Mouse (Mus musculus): ENCODE results near the gene Panx3. TPM values are rescaled to one million over a fixed set of nuclear protein-coding genes. Genes with fewer than 3 reads are reported as not detected.

The Panx3 gene
- polyA plus RNA-seq (2012; ENCODE audit: low replicate concordance) = not detected in 2 replicates

DNA sequence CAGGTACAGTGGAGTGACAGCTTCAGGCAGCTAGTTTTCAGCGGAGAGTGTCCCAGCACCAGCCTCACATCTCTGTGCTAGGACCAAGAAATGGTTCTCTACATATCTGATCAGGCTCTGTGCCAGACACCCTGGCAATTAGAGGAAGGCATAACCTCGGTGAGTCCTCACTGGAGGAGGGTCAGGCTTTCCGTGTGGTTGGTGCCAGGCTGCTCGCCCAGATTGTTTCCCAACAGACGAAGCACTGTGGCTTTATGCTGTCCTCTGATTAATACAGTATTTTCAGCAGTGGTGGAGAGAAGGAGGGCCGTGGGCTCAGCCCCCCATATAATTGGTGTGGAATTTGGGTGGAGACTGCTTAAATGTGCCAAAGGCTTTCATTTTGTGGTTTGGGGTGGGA is at the start of gene Panx3:
Gene Panx3 (minus strand): TSS at position 121 of the 400 bp plus-strand sequence.

DNA sequence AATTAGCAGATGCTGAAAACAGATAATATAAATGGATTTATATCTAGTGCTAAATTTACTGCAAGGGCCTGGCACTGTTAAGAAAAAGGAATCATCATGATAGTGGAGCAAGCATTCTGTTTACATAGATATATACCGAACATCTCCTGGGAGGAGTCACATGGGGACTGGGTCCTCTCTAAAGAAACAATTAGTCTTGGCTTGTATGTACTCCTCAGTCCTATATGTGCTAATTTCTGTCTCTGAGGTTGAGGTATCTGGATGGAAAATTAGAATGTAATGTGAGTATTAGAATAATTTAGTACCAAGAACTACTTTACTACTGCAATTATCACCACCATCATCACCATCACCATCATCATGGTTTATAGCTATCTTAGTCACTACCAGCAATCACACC is 47.1 kb upstream of the Panx3 start, which contains the start of gene Olfr160:
Gene Olfr160 (minus strand): TSS at position 101 of the 400 bp plus-strand sequence.

GRCm38 (mm10) chr9:37656931-37657481 is 12.0 kb downstream of the Panx3 start, which contains the start of gene Tbrg1:
Tbrg1 (minus strand) TSS chr9:37657312.

DNA sequence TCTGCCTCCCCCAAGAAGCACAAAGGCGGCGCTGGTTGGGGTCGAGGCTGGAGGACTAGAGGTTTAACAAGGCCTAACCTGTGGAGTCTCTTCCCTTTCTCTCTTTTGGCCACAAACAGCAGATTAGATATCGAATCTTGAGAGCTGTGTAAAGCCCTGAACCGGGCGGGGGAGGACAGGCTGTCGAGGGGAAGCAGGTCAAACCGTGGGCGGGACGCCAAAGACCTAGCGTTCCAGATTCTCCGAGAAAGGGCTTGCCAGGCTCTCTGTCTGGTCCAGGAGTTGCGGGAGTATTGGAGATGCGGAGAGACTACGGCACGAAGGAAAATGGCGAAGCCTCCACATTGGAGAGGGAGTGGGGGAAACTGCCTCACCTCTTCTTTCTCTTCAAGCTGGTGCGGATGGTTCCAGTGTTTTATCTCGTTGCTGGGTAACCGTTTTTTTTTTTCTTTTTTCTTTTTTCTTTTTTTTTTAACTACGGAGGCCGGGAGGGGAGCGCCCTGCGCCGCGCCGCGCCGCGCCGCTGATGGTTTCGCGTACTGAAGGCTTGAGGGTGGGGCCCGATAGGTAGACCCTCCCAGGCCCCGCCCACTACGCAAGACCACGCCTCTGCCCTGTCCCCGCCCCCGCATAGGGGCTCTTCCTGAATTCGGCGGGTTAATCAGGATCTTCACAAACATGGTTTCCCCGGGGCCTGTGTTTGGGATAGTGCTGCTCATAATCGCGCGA is 55.7 kb downstream of the Panx3 start, which contains the start of gene Spa17:
Gene Spa17 (minus strand): TSS at position 541 of the 729 bp plus-strand sequence.

Other genes starting within 250 kb of the Panx3 start
- gene Robo3, start 236.0 kb downstream of the Panx3 start, polyA plus RNA-seq (2012; ENCODE audit: low replicate concordance) = 0.21 and 0.71 TPM in 2 replicates
- 15.5 and 39.2 TPM in 2 replicates for gene Msantd2, start 179.9 kb downstream of the Panx3 start, polyA plus RNA-seq (2012; ENCODE audit: low replicate concordance)
- 1.2 and 2.2 TPM in 2 replicates for gene Esam, start 141.2 kb downstream of the Panx3 start, polyA plus RNA-seq (2012; ENCODE audit: low replicate concordance)
- gene Vsig2, start 130.0 kb downstream of the Panx3 start, polyA plus RNA-seq (2012; ENCODE audit: low replicate concordance) = not detected in 2 replicates
- gene Nrgn, start 116.3 kb downstream of the Panx3 start, polyA plus RNA-seq (2012; ENCODE audit: low replicate concordance) = 101 and 116 TPM in 2 replicates
- 0.35 and 1.1 TPM in 2 replicates for gene Siae, start 113.5 kb downstream of the Panx3 start, polyA plus RNA-seq (2012; ENCODE audit: low replicate concordance)
- gene Spa17, start 55.5 kb downstream of the Panx3 start, polyA plus RNA-seq (2012; ENCODE audit: low replicate concordance) = 0.77 TPM in 1 of 2 replicates, not detected in the other
- gene Tbrg1, start 11.9 kb downstream of the Panx3 start, polyA plus RNA-seq (2012; ENCODE audit: low replicate concordance) = 29.6 and 34.1 TPM in 2 replicates
- gene Olfr160, start 47.0 kb upstream of the Panx3 start, polyA plus RNA-seq (2012; ENCODE audit: low replicate concordance) = not detected in 2 replicates
- not detected in 2 replicates for gene Olfr874, start 75.9 kb upstream of the Panx3 start, polyA plus RNA-seq (2012; ENCODE audit: low replicate concordance)
- gene Olfr875, start 102.6 kb upstream of the Panx3 start, polyA plus RNA-seq (2012; ENCODE audit: low replicate concordance) = not detected in 2 replicates
- gene Olfr876, start 133.8 kb upstream of the Panx3 start, polyA plus RNA-seq (2012; ENCODE audit: low replicate concordance) = not detected in 2 replicates
- gene Olfr877, start 185.0 kb upstream of the Panx3 start, polyA plus RNA-seq (2012; ENCODE audit: low replicate concordance) = not detected in 2 replicates
- not detected in 2 replicates for gene Olfr145, start 227.5 kb upstream of the Panx3 start, polyA plus RNA-seq (2012; ENCODE audit: low replicate concordance)
- not detected in 2 replicates for gene Olfr878, start 248.6 kb upstream of the Panx3 start, polyA plus RNA-seq (2012; ENCODE audit: low replicate concordance)

All from hematopoietic multipotent progenitor cell, adult 10-12 weeks (in vitro differentiated cells).